Mouse (Mus musculus): ENCODE measurements around the gene Parp12.

- TF ChIP-seq GATA1 (IDR thresholded peaks at IDR 0.05; ENCODE audit: borderline replicate concordance, low read length) (no peak), CTCF (IDR thresholded peaks at IDR 0.05; ENCODE audit: low read depth, low read length) (no peak), POLR2AphosphoS5 (IDR thresholded peaks at IDR 0.05; ENCODE audit: insufficient replicate concordance, low read depth, low read length) (no peak)
Observed at GRCm38 (mm10) chr6:39040451-39040850, 77.7 kb downstream of the Parp12 start.

Measured in G1E (cell line).